Mouse (Mus musculus) liver, adult 2 months (tissue): Measurements from ENCODE around the gene Snapin. TPM values are rescaled to one million over a fixed set of nuclear protein-coding genes. Genes with fewer than 3 reads are reported as not detected.
A peak's percentile ranks its signal among the peaks of the same experiment; 100 is the strongest.

Source experiments
- DNase-seq: peaks from one replicate; pipeline ENCODE4 v3.0.0-alpha.2; 2011; ENCODE audit warnings: low read depth, low spot score; ENCODE audit errors: extremely low read depth
- H3K27ac ChIP-seq: fragments of 200-500 bp; replicated peaks from 2 replicates; pipeline ENCODE4 v1.5.1; 2012; ENCODE audit warnings: low read depth, mild to moderate bottlenecking, control low read depth, inconsistent platforms, low read length; ENCODE audit not compliant: insufficient read depth
- H3K27me3 ChIP-seq: fragments of 200-500 bp; 2 replicates; pipeline ENCODE4 v1.6.1; 2012; ENCODE audit warnings: mild to moderate bottlenecking, moderate library complexity, low read length, inconsistent platforms; ENCODE audit not compliant: control insufficient read depth, insufficient read depth
- H3K36me3 ChIP-seq: fragments of 200-500 bp; 2 replicates; pipeline ENCODE4 v1.6.1; 2012; ENCODE audit warnings: low read length, inconsistent platforms; ENCODE audit not compliant: control insufficient read depth, insufficient read depth
- H3K4me1 ChIP-seq: fragments of 200-500 bp; 2 replicates; pipeline ENCODE4 v1.6.1; 2011; ENCODE audit warnings: low read length; ENCODE audit not compliant: control insufficient read depth, insufficient read depth
- H3K4me3 ChIP-seq: fragments of 200-500 bp; 2 replicates; pipeline ENCODE4 v1.5.1; 2011; ENCODE audit warnings: low read depth, mild to moderate bottlenecking, control low read depth, low read length, moderate library complexity; ENCODE audit not compliant: insufficient read depth
- H3K79me2 ChIP-seq: fragments of 200-500 bp; 2 replicates; pipeline ENCODE4 v1.6.1; 2012; ENCODE audit warnings: inconsistent platforms, mild to moderate bottlenecking, low read length, moderate library complexity; ENCODE audit not compliant: control insufficient read depth, insufficient read depth
- H3K9ac ChIP-seq: fragments of 200-500 bp; 2 replicates; pipeline ENCODE4 v1.6.1; 2012; ENCODE audit warnings: low read depth, mild to moderate bottlenecking, control low read depth, inconsistent platforms, low read length
- CTCF ChIP-seq: fragments of 200-500 bp; IDR thresholded peaks from 2 replicates; pipeline ENCODE4 v1.5.1; 2011; ENCODE audit warnings: low read depth, low read length, control low read depth
- POLR2A ChIP-seq: fragments of 200-500 bp; IDR thresholded peaks from 2 replicates; pipeline ENCODE4 v1.6.1; 2011; ENCODE audit warnings: low read length, control low read depth; ENCODE audit not compliant: insufficient read depth; ENCODE audit errors: extremely low read depth
- WGBS: fragments of 180-500 bp; shearing (Covaris S2); methylation state at CpG from one replicate; pipeline ENCODE4 v1.1.7; 2018; 5-methylcytosine and 5-hydroxymethylcytosine counted together
- polyA plus RNA-seq: library from polyadenylated mRNA; depleted of rRNA; stranded (reverse); fragments of >200 nt; gene quantifications from 2 replicates; pipeline ENCODE4 v1.2.3, GENCODE M21; 2012
- total RNA-seq: library from RNA; depleted of rRNA; stranded (reverse); fragments of >200 nt; gene quantifications from 2 replicates; pipeline ENCODE4 v1.2.3, GENCODE M21; 2014

Gene Snapin
- total and polyA plus RNA-seq, 2 experiments = 10.6 to 18.5 TPM

DNA sequence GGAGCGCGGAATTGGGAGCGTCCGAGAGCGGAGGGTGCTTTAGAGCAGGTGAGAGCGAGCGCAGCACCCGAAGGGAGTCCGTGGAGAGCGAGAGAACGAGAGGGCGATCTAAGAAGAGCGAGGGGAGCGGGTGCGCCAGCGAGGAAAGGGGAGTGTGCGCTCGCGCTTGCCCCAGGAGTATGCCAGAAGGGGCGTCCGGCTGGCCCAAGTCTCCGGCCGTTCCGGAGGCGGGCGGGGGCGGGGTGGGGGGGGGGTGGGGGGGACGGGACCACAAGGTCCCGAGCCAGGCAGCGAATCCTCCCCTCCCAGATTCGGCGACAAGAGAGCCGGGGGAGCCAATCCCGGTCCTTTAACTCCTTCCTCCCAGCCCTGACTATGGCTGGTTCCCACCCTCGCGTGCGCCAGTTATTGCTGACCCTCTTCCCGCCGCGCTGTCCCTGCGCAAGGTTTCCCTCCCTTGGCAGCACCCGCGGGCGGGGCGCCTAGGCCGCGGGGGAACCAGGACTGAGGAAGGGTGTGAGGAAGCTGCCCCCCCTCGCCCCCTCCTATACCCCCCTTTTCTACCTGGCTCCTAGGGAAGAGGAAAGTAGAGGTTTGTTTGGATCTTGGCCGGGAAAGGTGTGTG is 25.0 kb downstream of the Snapin start, which contains the start of gene Npr1:
TSS of gene Npr1 (minus strand) at position 181 of the 625 bp plus-strand sequence.
- H3K79me2 ChIP-seq = no peaks in the 10 kb centered on the region; the same call in 1 of the 2 replicates
- DNase-seq = no peak
- WGBS = under 1% methylated on average over 47 of the region's 49 CpGs
- H3K9ac ChIP-seq = peak within 1 kb of the TSS; percentile 82
- no peaks in the 10 kb centered on the region for H3K4me1 ChIP-seq
- peak within 1 kb of the TSS; percentile 83 for H3K4me3 ChIP-seq
- TF ChIP-seq CTCF (no peak), POLR2A (0 out of 2 replicates have a peak, but pooled peaks have one; percentile 35)
- H3K27ac ChIP-seq = peak within 1 kb of the TSS; percentile 50
- no peaks in the 10 kb centered on the region for H3K36me3 ChIP-seq
- H3K27me3 ChIP-seq = peaks cover 13% of the 10 kb centered on the region

DNA sequence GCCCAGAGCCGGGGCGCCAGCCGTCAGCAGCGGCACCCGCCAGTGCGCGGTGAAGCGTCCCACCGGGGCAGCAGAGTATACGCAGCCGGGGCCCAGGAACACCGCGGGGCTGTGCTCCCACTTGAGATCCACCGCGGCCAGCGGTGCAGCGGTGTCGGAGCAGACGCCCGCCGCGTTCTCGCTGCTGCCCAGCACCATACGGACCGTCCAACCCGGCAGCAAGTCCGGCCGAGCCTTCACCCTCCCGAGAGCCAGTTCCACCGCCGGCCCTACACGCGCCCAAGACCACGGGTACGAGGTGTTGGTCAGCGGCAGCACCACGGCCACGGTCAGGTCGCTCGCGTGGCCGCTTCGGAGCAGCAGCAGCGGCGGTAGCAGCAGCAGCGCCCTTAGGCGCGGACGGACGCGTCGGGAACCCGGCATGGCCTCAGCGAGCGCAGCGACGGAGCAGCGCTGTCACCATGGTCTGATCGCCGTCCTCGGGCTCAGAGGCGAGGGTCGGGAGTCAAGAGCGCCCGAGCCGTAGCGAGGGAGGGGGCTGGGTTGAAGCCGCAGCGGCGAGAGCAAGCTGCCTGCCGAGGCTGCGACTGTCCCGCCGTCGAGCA is 25.6 kb downstream of the Snapin start:
- Histone ChIP-seq H3K4me1 (no peaks in the 10 kb centered on the region), H3K79me2 (no peaks in the 10 kb centered on the region; the same call in 1 of the 2 replicates), H3K27ac (peak overlapping the region; percentile 50), H3K9ac (peak overlapping the region; percentile 82), H3K27me3 (peaks cover 13% of the 10 kb centered on the region), H3K36me3 (no peaks in the 10 kb centered on the region), H3K4me3 (peak overlapping the region; percentile 83)
- no peak for DNase-seq
- TF ChIP-seq POLR2A (no peak), CTCF (no peak)
- 2% methylated on average over 75 of the region's 75 CpGs for WGBS

DNA sequence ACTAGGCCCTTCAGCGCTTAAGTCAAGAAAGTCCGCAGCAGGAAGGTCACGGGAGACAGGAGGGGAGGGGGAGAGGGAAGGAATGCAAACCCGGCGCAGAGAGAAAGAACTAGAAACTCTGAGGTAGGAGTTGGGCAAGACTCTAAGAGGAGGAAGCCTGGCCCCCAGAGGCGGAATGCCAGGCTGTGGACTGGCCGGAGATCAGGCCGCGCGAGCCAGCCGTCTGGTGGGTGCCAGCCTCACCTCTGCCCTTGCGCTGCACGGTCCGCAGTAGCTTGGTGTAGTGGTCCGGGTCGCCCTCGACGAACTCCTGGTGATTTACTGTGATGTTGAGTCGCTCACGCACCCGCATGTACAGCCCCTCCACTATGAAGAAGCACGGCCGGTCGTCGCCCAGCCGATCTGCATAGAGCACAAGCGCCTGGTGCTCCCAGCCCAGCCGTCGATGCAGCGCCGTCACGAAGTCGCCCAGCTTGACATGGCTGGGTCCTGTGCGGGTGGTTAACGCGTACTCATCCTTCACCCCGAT is 26.2 kb downstream of the Snapin start:
- 44% methylated on average over 37 of the region's 37 CpGs for WGBS
- TF ChIP-seq CTCF (no peak), POLR2A (no peak)
- no peak for DNase-seq
- peaks cover 13% of the 10 kb centered on the region for H3K27me3 ChIP-seq
- no peaks in the 10 kb centered on the region for H3K4me1 ChIP-seq
- no peaks in the 10 kb centered on the region for H3K36me3 ChIP-seq
- peak overlapping the region; percentile 50 for H3K27ac ChIP-seq
- peak overlapping the region; percentile 83 for H3K4me3 ChIP-seq
- H3K79me2 ChIP-seq = no peaks in the 10 kb centered on the region; the same call in 1 of the 2 replicates
- H3K9ac ChIP-seq = peak overlapping the region; percentile 82

DNA sequence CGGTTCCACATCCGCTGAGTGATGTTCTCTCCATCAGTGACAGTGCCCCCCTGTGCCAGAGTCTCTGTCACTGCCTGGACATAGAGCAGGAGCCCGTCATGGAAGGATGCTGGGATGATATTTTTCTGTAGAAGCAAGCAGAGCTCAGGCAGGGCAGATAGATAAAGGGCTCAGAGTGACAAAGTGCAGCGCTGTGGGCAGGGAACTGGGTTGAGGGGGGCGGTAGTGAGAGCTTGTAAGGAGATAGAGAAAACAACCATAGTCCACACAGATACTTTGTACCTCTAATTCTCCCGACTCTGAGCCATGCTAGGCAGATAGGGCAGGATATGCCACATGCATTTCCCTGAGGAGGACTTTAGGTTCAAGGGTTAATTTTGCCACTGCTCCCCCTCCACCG is 28.3 kb downstream of the Snapin start:
- Histone ChIP-seq H3K79me2 (no peaks in the 10 kb centered on the region; the same call in 1 of the 2 replicates), H3K4me3 (peak overlapping the region; percentile 14; the same call in 1 of the 2 replicates), H3K36me3 (no peaks in the 10 kb centered on the region), H3K4me1 (no peaks in the 10 kb centered on the region), H3K27me3 (peaks cover 13% of the 10 kb centered on the region), H3K27ac (no peak overlapping the region), H3K9ac (no peak overlapping the region)
- TF ChIP-seq POLR2A (no peak), CTCF (no peak)
- WGBS = 41% methylated on average over 7 of the region's 7 CpGs
- DNase-seq = no peak

DNA sequence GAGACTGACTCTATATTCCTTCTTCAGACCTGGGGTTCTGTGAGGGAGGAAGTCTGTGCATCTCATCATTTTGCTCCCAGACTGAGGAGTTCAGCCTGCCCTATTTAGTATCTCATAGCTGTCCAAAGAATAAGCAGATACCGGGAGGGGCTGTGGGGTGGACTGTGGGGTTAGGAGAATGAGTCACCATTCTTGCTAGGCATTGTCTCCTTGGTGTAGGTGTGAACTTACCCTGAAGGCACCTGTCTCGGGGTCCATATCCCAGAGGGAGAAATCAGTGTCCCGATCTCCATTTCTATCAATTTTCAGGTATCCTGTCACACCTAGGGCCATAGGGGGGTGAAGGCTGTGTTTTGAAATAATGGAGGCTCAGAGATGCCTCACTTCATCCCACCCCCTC is 28.9 kb downstream of the Snapin start:
- DNase-seq = no peak
- no peak overlapping the region for H3K27ac ChIP-seq
- no peak overlapping the region for H3K9ac ChIP-seq
- H3K79me2 ChIP-seq = no peaks in the 10 kb centered on the region; the same call in 1 of the 2 replicates
- H3K27me3 ChIP-seq = peaks cover 13% of the 10 kb centered on the region
- no peaks in the 10 kb centered on the region for H3K36me3 ChIP-seq
- no peaks in the 10 kb centered on the region for H3K4me1 ChIP-seq
- H3K4me3 ChIP-seq = no peak overlapping the region
- TF ChIP-seq POLR2A (no peak), CTCF (no peak)
- WGBS = 73% methylated on average over 3 of the region's 3 CpGs

DNA sequence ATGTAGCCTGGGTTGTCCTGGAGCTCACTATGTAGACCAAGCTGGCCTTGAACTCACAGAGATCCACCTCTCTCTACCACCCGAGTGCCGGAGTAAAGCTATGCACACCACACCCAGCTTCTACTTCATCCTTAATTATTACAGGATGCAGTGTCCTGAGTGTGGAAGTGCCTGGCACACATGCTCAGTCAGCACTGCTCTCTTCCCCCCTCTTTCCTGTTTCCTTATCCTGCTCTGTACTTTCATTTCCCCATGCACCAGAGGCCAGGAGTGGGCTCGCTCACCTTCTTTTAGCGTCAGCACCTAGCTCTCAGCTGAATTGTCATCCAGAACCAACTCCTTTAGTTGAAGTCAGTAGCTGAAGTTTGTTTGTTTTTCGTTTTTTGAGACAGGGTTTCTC is 30.5 kb downstream of the Snapin start:
- Histone ChIP-seq H3K36me3 (no peaks in the 10 kb centered on the region), H3K4me3 (no peak overlapping the region), H3K79me2 (no peaks in the 10 kb centered on the region; the same call in 1 of the 2 replicates), H3K4me1 (no peaks in the 10 kb centered on the region), H3K27ac (no peak overlapping the region), H3K27me3 (peaks cover 8% of the 10 kb centered on the region), H3K9ac (no peak overlapping the region)
- DNase-seq = no peak
- 66% methylated on average over 5 of the region's 5 CpGs for WGBS
- TF ChIP-seq POLR2A (no peak), CTCF (no peak)
